Mouse (Mus musculus) kidney, embryonic 16.5 days (tissue): Measurements from ENCODE around the gene Ppan. TPM values are rescaled to one million over a fixed set of nuclear protein-coding genes. Genes with fewer than 3 reads are reported as not detected.

Source experiments
- ATAC-seq: fragments of 200-750 bp; cut with Nextera tagmentation; 2 replicates; pipeline ENCODE4 v1.8.0; 2017; ENCODE audit warnings: moderate TSS enrichment; ENCODE audit not compliant: low FRiP score, low TSS enrichment
- H3K27ac ChIP-seq: fragments of 300-500 bp; sonication (generic); 2 replicates; pipeline ENCODE4 v1.5.1; 2014; ENCODE audit warnings: low read length
- H3K27me3 ChIP-seq: fragments of 300-500 bp; sonication (generic); 2 replicates; pipeline ENCODE4 v1.6.1; 2014; ENCODE audit warnings: low read length, control low read depth, mixed read lengths; ENCODE audit not compliant: insufficient read depth
- H3K36me3 ChIP-seq: fragments of 300-500 bp; sonication (generic); 2 replicates; pipeline ENCODE4 v1.6.1; 2014; ENCODE audit warnings: low read length, control low read depth, mixed read lengths; ENCODE audit not compliant: insufficient read depth
- H3K4me1 ChIP-seq: fragments of 300-500 bp; sonication (generic); 2 replicates; pipeline ENCODE4 v1.6.1; 2014; ENCODE audit warnings: low read length, control low read depth, mixed read lengths; ENCODE audit not compliant: insufficient read depth
- H3K4me2 ChIP-seq: fragments of 300-500 bp; sonication (generic); replicated peaks from 2 replicates; pipeline ENCODE4 v1.6.1; 2014; ENCODE audit warnings: low read depth, low read length
- H3K4me3 ChIP-seq: fragments of 300-500 bp; sonication (generic); 2 replicates; pipeline ENCODE4 v1.5.1; 2014; ENCODE audit warnings: mild to moderate bottlenecking, low read length
- H3K9ac ChIP-seq: fragments of 300-500 bp; sonication (generic); replicated peaks from 2 replicates; pipeline ENCODE4 v1.6.1; 2014; ENCODE audit warnings: low read length
- H3K9me3 ChIP-seq: fragments of 300-500 bp; sonication (generic); 2 replicates; pipeline ENCODE4 v1.6.1; 2016; ENCODE audit warnings: low read length, control low read depth
- WGBS: fragments of 180-500 bp; shearing (Covaris S2); extraction: QIAGEN DNeasy Blood & Tissue Kit; methylation state at CpG from one replicate; pipeline ENCODE4 v1.1.7; 2014; 5-methylcytosine and 5-hydroxymethylcytosine counted together
- polyA plus RNA-seq: library from polyadenylated mRNA; unstranded; fragments of >200 nt; fragmentation: Nextera tagmentation; extraction: Ambion mirVana; gene quantifications from 2 replicates; pipeline ENCODE4 v1.2.1, GENCODE M21; 2015

Gene Ppan
- polyA plus RNA-seq, 1 experiment from 2014 or later: 95.3 TPM

DNA sequence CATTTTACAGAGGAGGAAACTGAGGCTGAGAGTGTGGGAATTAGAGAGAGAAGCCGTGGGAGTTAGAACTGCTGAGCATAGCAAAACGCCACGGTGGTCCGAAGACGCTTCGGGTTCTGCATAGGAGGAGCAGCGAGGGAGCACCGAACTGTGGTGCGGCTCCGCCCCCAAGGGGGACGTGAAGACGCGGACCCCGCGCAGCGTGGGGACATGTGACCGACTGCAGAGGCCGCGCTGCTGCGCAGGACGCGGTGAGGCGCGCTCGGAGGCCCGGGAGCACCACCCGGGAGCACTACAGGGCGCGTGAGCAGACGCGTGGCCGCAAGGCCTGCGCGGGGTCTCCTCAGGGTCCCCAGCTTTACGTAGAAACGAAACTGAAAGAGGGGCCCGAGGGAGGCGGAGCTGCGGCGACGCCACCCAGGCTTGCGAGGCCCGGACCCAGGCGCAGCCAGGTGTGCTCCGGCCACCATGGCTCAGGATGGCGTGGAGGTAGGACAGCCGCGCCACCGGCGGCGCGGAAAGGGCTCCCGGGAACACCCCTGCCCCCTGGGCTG is 19.4 kb upstream of the Ppan start, which contains the start of gene A230050P20Rik:
A230050P20Rik (plus strand) TSS at position 195 of the 554 bp plus-strand sequence.
- Histone ChIP-seq H3K27me3 (peaks cover 21% of the 10 kb centered on the region), H3K9ac (peak within 1 kb of the TSS; percentile 73), H3K4me3 (peak within 1 kb of the TSS; percentile 69), H3K4me1 (0 out of 2 replicates have a peak, but pooled peaks cover 8% of the 10 kb centered on the region), H3K4me2 (peak within 1 kb of the TSS; percentile 82), H3K9me3 (no peaks in the 10 kb centered on the region), H3K27ac (no peak within 1 kb of the TSS), H3K36me3 (peaks cover 8% of the 10 kb centered on the region; the same call in 1 of the 2 replicates)
- ATAC-seq: peak; percentile 69
- 8% methylated on average over 52 of the region's 53 CpGs for WGBS

- H3K27ac ChIP-seq: no peak overlapping the region
- peaks cover 21% of the 10 kb centered on the region for H3K27me3 ChIP-seq
- H3K9me3 ChIP-seq: no peaks in the 10 kb centered on the region
- 3% methylated on average over 19 of the region's 19 CpGs for WGBS
- 0 out of 2 replicates have a peak, but pooled peaks cover 8% of the 10 kb centered on the region for H3K4me1 ChIP-seq
- H3K9ac ChIP-seq: peak overlapping the region; percentile 73
- peak overlapping the region; percentile 82 for H3K4me2 ChIP-seq
- H3K4me3 ChIP-seq: peak overlapping the region; percentile 69
- ATAC-seq: no peak
- H3K36me3 ChIP-seq: peaks cover 9% of the 10 kb centered on the region; the same call in 1 of the 2 replicates
Measured at GRCm38 (mm10) chr9:20869246-20869645, 18.7 kb upstream of the Ppan start.

DNA sequence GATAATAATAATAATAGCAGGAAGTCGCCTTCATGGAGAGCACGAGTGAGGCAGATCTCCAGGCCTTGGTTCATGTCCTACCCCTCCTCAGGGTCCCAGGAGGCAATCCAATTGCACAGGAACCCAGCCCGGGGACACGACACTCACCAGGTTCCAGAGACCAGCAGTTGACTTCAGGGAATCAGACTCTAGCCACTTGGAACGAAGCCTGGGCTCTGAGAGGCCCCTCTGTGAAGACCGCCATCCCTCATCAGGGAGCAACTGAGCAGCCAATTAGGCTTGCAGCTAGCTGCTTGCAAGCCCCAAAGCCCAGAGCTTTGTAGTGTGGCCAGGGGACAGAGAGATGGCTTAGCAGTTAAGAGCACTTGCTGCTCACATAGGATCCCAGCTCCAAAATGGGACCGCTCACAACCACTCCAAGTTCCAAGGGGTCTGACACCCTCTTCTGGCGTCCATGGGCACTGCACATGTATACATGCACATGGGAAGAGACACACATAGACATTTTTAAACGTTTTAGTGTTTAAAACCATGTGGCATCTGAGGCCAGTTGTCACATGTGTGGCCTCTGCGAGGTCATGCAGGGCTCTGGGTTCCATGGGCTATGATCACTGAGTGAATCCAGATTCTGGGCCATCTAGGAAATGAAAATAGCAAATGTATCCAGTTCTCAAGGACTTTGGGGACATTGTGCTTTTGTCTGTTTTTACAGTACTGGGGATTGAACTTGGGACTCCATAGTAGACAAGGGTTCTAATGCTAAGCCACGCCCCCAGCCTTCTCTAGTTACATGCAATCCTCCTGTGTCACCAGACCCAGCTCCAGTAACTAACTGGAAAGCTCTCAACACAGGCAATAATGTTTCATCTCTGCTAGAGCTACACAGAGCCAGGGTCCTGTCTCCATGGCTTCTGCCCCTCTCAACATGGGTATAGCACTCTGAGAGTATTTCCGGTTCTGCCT is 17.5 kb upstream of the Ppan start:
- Histone ChIP-seq H3K27me3 (peaks cover 24% of the 10 kb centered on the region), H3K9me3 (no peaks in the 10 kb centered on the region), H3K4me1 (0 out of 2 replicates have a peak, but pooled peaks cover 8% of the 10 kb centered on the region), H3K36me3 (peaks cover 9% of the 10 kb centered on the region; the same call in 1 of the 2 replicates), H3K4me2 (no peak overlapping the region), H3K4me3 (no peak overlapping the region), H3K9ac (no peak overlapping the region), H3K27ac (no peak overlapping the region)
- whole genome bisulfite sequencing: 75% methylated on average over 12 of the region's 12 CpGs
- ATAC-seq: no peak

DNA sequence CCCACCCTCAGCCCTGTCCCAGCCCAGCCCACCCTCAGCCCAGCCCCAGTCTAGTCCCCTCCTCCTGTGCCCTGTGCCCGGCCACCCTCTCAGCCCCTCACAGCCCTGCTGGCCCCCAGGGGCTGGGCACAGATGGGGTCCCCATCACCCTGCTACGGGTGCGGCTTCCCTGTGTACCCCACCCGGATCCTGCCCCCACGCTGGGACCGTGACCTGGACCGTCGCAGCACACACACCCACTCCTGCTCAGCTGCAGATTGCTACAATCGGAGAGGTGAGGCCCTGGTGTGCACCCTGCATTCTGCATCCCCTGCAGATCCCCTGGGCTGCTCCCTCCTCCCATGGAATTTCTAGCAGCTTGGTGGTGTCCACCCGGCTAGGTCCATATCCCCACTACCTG is 15.0 kb upstream of the Ppan start:
- peaks cover 24% of the 10 kb centered on the region for H3K27me3 ChIP-seq
- H3K4me2 ChIP-seq: no peak overlapping the region
- H3K4me1 ChIP-seq: 0 out of 2 replicates have a peak, but pooled peaks cover 12% of the 10 kb centered on the region
- H3K9me3 ChIP-seq: no peaks in the 10 kb centered on the region
- H3K4me3 ChIP-seq: no peak overlapping the region
- H3K27ac ChIP-seq: no peak overlapping the region
- peaks cover 9% of the 10 kb centered on the region; the same call in 1 of the 2 replicates for H3K36me3 ChIP-seq
- 83% methylated on average over 8 of the region's 10 CpGs for WGBS
- H3K9ac ChIP-seq: no peak overlapping the region
- ATAC-seq: no peak

- no peak overlapping the region for H3K9ac ChIP-seq
- no peak for ATAC-seq
- no peaks in the 10 kb centered on the region for H3K9me3 ChIP-seq
- 0 out of 2 replicates have a peak, but pooled peaks cover 12% of the 10 kb centered on the region for H3K4me1 ChIP-seq
- no peak overlapping the region for H3K4me2 ChIP-seq
- H3K4me3 ChIP-seq: no peak overlapping the region
- WGBS: 87% methylated on average over 12 of the region's 12 CpGs
- peaks cover 9% of the 10 kb centered on the region; the same call in 1 of the 2 replicates for H3K36me3 ChIP-seq
- H3K27me3 ChIP-seq: peaks cover 20% of the 10 kb centered on the region
- H3K27ac ChIP-seq: no peak overlapping the region
Measured at GRCm38 (mm10) chr9:20873521-20873920, 14.5 kb upstream of the Ppan start.

GRCm38 (mm10) chr9:20875021-20875790 is 12.8 kb upstream of the Ppan start:
- Histone ChIP-seq H3K9ac (no peak overlapping the region), H3K27ac (no peak overlapping the region), H3K4me2 (no peak overlapping the region), H3K4me1 (0 out of 2 replicates have a peak, but pooled peaks cover 4% of the 10 kb centered on the region), H3K27me3 (peaks cover 3% of the 10 kb centered on the region; the same call in 1 of the 2 replicates), H3K36me3 (peaks cover 8% of the 10 kb centered on the region; the same call in 1 of the 2 replicates), H3K9me3 (no peaks in the 10 kb centered on the region), H3K4me3 (no peak overlapping the region)
- ATAC-seq: no peak
- 67% methylated on average over 23 of the region's 23 CpGs for WGBS

DNA sequence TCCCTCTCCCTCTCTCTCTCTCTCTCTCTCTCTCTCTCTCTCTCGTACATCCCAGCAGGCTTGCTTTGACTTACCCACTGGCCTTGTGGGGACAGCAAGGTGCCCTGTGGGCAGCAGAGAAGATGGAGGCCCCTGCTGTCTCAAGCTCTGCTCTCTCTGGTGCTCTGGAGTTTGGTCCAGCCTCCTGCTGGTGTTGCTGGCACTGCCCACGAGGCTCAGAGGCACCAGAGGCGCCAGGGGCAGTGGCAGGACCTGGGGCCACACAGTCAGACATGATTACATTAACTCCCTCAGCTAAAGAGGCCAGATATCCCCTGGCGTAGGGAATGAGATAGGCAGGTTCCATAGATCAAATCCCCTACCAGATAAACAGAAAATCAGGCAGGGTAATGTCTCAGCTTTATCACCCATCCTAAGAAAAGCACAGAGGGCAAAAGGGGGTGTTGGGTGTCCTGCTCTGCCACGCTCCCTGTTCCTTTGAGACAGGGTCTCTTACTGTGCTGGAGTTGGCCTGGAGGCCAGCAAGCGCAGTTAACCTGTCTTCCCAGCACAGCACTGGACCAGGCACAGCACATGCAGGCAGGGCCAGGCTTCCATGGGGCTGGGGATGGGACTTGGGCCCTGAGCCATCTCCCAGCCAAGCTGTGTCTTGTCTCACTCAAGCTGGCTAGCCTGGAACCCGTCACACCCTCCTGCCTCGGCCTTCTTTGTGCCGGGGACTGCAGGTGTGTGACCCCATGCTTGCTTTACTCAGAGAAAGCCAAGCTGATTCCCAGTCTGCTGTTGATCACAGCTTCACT is 11.5 kb upstream of the Ppan start:
- H3K4me2 ChIP-seq: no peak overlapping the region
- 69% methylated on average over 8 of the region's 9 CpGs for WGBS
- peaks cover 4% of the 10 kb centered on the region; the same call in 1 of the 2 replicates for H3K36me3 ChIP-seq
- ATAC-seq: no peak
- H3K4me1 ChIP-seq: 0 out of 2 replicates have a peak, but pooled peaks cover 4% of the 10 kb centered on the region
- H3K27me3 ChIP-seq: 0 out of 2 replicates have a peak, but pooled peaks cover 3% of the 10 kb centered on the region
- no peak overlapping the region for H3K9ac ChIP-seq
- H3K4me3 ChIP-seq: no peak overlapping the region
- H3K9me3 ChIP-seq: no peaks in the 10 kb centered on the region
- H3K27ac ChIP-seq: no peak overlapping the region

DNA sequence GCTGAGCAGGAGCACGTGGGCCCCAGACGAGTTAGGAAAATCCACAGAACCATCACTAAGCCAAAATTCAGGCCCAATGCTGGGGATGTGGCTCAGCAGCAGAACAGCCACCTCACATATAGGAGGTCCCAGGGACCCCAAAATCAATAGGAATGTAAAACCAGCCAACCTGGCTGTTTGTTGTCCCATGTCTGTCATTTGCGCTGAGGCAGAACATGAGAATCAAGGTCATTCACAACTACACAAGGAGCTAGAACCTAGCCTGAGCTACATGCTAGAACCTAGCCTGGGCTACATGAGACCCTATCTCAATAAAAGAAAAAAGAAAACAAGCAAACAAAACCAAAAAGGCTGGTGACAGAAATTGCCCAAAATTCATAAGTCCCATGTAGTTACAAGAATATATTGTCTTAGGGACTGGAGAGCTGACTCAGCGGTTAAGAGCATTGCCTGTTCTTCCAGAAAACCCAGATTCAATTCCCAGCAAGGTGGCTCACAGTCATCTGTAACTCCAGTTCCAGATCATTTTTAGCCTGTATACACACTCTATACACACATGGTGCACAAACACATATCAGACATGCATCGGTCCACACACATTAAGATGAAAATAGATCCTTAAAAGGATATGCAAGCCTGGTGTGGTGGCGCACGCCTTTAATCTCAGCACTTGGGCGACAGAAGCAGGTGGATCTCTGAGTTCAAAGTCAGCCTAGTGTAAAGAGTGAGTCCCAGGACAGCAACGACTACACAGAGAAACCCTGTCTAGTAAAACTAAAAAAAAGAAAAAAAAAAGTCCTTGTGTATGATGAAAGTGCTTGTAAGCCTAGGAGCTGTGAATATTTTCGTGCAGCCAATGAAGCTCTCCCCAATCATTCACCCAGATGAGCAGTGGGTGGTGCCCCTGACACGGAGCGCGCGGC is 10.6 kb upstream of the Ppan start:
- WGBS: 34% methylated on average over 14 of the region's 14 CpGs
- peak overlapping the region; percentile 66 for H3K9ac ChIP-seq
- peak; percentile 0; the same call in 1 of the 2 replicates for ATAC-seq
- peak overlapping the region; percentile 43; the same call in 1 of the 2 replicates for H3K27ac ChIP-seq
- H3K4me1 ChIP-seq: 0 out of 2 replicates have a peak, but pooled peaks cover 4% of the 10 kb centered on the region
- peak overlapping the region; percentile 70 for H3K4me2 ChIP-seq
- no peaks in the 10 kb centered on the region for H3K9me3 ChIP-seq
- H3K27me3 ChIP-seq: 0 out of 2 replicates have a peak, but pooled peaks cover 3% of the 10 kb centered on the region
- H3K36me3 ChIP-seq: peaks cover 4% of the 10 kb centered on the region; the same call in 1 of the 2 replicates
- H3K4me3 ChIP-seq: peak overlapping the region; percentile 54
